Mouse (Mus musculus) C2C12 (cell line): ENCODE measurements around the gene Yju2.

Source experiments
- CEBPB ChIP-seq: IDR thresholded peaks from one replicate; pipeline ENCODE4 v1.6.1; 2011; ENCODE audit warnings: low read depth, mild to moderate bottlenecking, control low read depth, moderate library complexity
- CTCF ChIP-seq: IDR thresholded peaks from one replicate; pipeline ENCODE4 v1.5.1; 2011; ENCODE audit not compliant: control insufficient read depth, insufficient read depth, insufficient read length
- MAX ChIP-seq: IDR thresholded peaks from one replicate; pipeline ENCODE4 v1.6.1; 2011; ENCODE audit warnings: mild to moderate bottlenecking, control low read depth
- MYOD1 ChIP-seq: IDR thresholded peaks from one replicate; pipeline ENCODE4 v1.6.1; 2011; ENCODE audit warnings: low read depth; ENCODE audit not compliant: control insufficient read depth, insufficient read length
- MYOG ChIP-seq: IDR thresholded peaks from one replicate; pipeline ENCODE4 v1.6.1; 2011; ENCODE audit not compliant: control insufficient read depth, insufficient read length; ENCODE audit errors: extremely low read depth
- USF1 ChIP-seq: IDR thresholded peaks from one replicate; pipeline ENCODE4 v1.6.1; 2011; ENCODE audit warnings: low read depth, mild to moderate bottlenecking, control low read depth, moderate library complexity

DNA sequence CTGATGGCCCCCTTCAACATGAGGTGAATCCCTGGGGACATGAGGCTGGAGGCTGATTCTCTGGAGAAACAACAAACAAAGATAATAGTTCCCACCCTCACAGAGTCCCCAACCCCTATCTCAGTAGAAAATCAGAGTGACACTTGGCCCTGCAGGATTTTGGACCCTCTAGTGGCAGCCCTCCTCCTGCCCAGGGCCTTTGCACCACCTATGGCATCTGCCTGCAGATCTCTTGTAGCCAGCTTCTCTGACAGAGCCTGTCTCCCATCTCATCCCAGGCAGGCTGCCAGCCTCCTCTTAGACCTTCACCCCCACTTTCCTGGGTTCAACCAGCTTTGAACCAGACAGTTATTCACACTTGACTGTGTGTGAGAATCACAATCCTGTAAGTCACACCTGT, 1.9 kb downstream of the Yju2 start:
- TF ChIP-seq CTCF (no peak), MYOG (no peak), MAX (no peak), CEBPB (no peak), USF1 (no peak), MYOD1 (no peak)
